Comparison of ENCODE assay signal across 27 mouse cellular contexts in the genomic region with DNA sequence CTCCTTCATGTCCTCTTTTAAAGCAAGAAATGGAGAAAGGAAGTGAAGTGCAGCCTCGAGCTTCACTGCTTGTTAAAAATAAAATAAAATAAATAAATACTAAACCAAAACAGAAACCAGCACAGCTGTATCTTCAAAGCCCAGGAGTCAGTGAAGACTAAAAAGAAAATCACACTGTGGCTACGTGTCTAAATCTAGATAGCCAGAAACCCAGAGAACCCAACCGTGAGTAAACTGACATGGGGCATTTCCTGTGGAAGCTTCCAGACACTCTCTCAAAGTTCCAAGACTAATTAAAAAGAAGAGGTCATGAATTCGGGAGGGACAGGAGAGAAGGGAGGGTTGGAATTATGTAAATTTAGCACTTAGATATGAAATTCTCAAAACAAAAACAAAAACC. TPM values are rescaled to one million over a fixed set of nuclear protein-coding genes. Genes with fewer than 3 reads are reported as not detected.
DNase-seq lines count a peak whose midpoint lies in the region; ATAC-seq and TF ChIP-seq lines count a peak whose summit lies in the region.
"Had no signal": no experiment of that assay in that cellular context is flagged by ENCODE, and none has a peak within 500 bp of the region (broad histone marks: within the 10 kb centered on the region; RNA-seq: fewer than 3 reads in every experiment).

No protein-coding gene starts in this region.

- no peak for TF ChIP-seq CTCF in gastrocnemius, adult 2 months (IDR thresholded peaks at IDR 0.05)
- no peak for TF ChIP-seq CTCF in lung, embryonic 14.5 days (IDR thresholded peaks at IDR 0.05; ENCODE audit: low read depth)

- H3K27ac ChIP-seq in gastrocnemius, adult 2 months, result peak overlapping the region; percentile 48
- no peak overlapping the region for H3K27ac ChIP-seq in lung, embryonic 14.5 days (ENCODE audit: low read depth)
- H3K27ac ChIP-seq: embryonic facial prominence, embryonic 10.5 days; hindbrain, embryonic 13.5 days; intestine, embryonic 15.5 days; limb, embryonic 13.5 days; liver, embryonic 14.5 days; stomach, embryonic 15.5 days had no signal

- no peaks in the 10 kb centered on the region for H3K36me3 ChIP-seq in lung, embryonic 14.5 days (ENCODE audit: insufficient read depth)
- H3K36me3 ChIP-seq: embryonic facial prominence, embryonic 10.5 days; hindbrain, embryonic 13.5 days; intestine, embryonic 15.5 days; limb, embryonic 13.5 days; stomach, embryonic 15.5 days had no signal

- ATAC-seq in lung, embryonic 14.5 days (ENCODE audit: insufficient read depth), result no peak
- 0 out of 2 replicates have a peak, but pooled peaks have one; percentile 23 for ATAC-seq in common myeloid progenitor, adult 5-6 weeks (replicated peaks; ENCODE audit: low read depth, poor library complexity, severe bottlenecking)
- ATAC-seq: intestine, embryonic 15.5 days; lung, postnatal 0 days; midbrain, embryonic 16.5 days had no signal

- H3K9me3 ChIP-seq in lung, embryonic 14.5 days (ENCODE audit: low read depth, low read length), result no peaks in the 10 kb centered on the region
- H3K9me3 ChIP-seq: embryonic facial prominence, embryonic 10.5 days; hindbrain, embryonic 13.5 days; intestine, embryonic 15.5 days; limb, embryonic 13.5 days; megakaryocyte, embryonic 14.5 days; stomach, embryonic 15.5 days had no signal

- H3K9ac ChIP-seq in lung, embryonic 14.5 days, result no peak overlapping the region
- H3K9ac ChIP-seq: hindbrain, embryonic 13.5 days; intestine, embryonic 15.5 days; limb, embryonic 13.5 days; liver, embryonic 14.5 days; stomach, embryonic 15.5 days had no signal

- no peak overlapping the region for H3K4me2 ChIP-seq in lung, embryonic 14.5 days
- H3K4me2 ChIP-seq: hindbrain, embryonic 13.5 days; intestine, embryonic 15.5 days; limb, embryonic 13.5 days; stomach, embryonic 15.5 days had no signal

- 37% methylated on average over 4 of the region's 4 CpGs for WGBS in lung, embryonic 14.5 days

- H3K4me1 ChIP-seq in lung, embryonic 14.5 days (ENCODE audit: insufficient read depth), result peaks cover 5% of the 10 kb centered on the region; the same call in 1 of the 2 replicates
- H3K4me1 ChIP-seq: hindbrain, embryonic 13.5 days had no signal

- no peak for DNase-seq in gastrocnemius, adult 2 months
- no peak for DNase-seq in gastrocnemius, adult 18-20 months (ENCODE audit: low spot score)
- peak; percentile 21 for DNase-seq in lung, embryonic 14.5 days
- DNase-seq in lung, postnatal 10 days, result no peak
- DNase-seq in CD4-positive, CD25-positive, alpha-beta regulatory T cell, adult 2 months (ENCODE audit: low read depth, low spot score), result peak; percentile 44
- no peak for DNase-seq in B cell, adult 2 months
- DNase-seq in left cerebral cortex, postnatal 4 days, result no peak
- DNase-seq: adrenal gland, postnatal 14 days; cerebellum, adult 11-12 months; cerebellum, postnatal 25 days; gastrocnemius, postnatal 10 days; heart, adult 18-20 months; heart, postnatal 14 days; kidney, adult 9 months; kidney, postnatal 36 days; layer of hippocampus, adult 9-11 months; thymus, adult 18-20 months had no signal

- H3K27me3 ChIP-seq in lung, embryonic 14.5 days (ENCODE audit: insufficient read depth, low read length), result no peaks in the 10 kb centered on the region
- H3K27me3 ChIP-seq: hindbrain, embryonic 13.5 days; intestine, embryonic 15.5 days; limb, embryonic 13.5 days; megakaryocyte, embryonic 14.5 days; stomach, embryonic 15.5 days had no signal

- intact Hi-C loops in gastrocnemius, adult 2 months (cut with DNase I), result no loop called here
- intact Hi-C loops in left cerebral cortex, postnatal 4 days (cut with DNase I), result no loop called here

- H3K4me3 ChIP-seq in gastrocnemius, adult 2 months, result no peak overlapping the region
- no peak overlapping the region for H3K4me3 ChIP-seq in lung, embryonic 14.5 days (ENCODE audit: low read depth, low read length)
- H3K4me3 ChIP-seq: embryonic facial prominence, embryonic 10.5 days; hindbrain, embryonic 13.5 days; intestine, embryonic 15.5 days; limb, embryonic 13.5 days; megakaryocyte, embryonic 14.5 days; stomach, embryonic 15.5 days had no signal

RNA-seq across cellular contexts. Expression of gene Itpr2, which starts 15.9 kb away (rescaled TPM):
- 1 to 10 TPM; 7.4 to 9.9 TPM for total RNA-seq in gastrocnemius, adult 2 months (2021)
- total RNA-seq in gastrocnemius, adult 18-20 months (2021), result 1 to 10 TPM; 5.4 to 7.2 TPM
- 12.8 and 13.1 TPM in 2 replicates for polyA plus RNA-seq in lung, embryonic 14.5 days (2014; fragmentation: Nextera tagmentation; extraction: Ambion mirVana)
- 16.3 and 18.5 TPM in 2 replicates for total RNA-seq in common myeloid progenitor, adult 5-6 weeks (2017)
- total RNA-seq in left cerebral cortex, postnatal 4 days (2021), result 10 to 100 TPM; 11.3 to 12.9 TPM

Comparison
In these comparisons a context has a peak if more than half of its experiments do, and no peak if none do; other contexts are left out.
1. DNase-seq: peak in lung, embryonic 14.5 days (single experiment) and CD4-positive, CD25-positive, alpha-beta regulatory T cell, adult 2 months (single experiment); none in gastrocnemius, adult 2 months (single experiment), gastrocnemius, adult 18-20 months (single experiment), lung, postnatal 10 days (single experiment), B cell, adult 2 months (0 of 2) and left cerebral cortex, postnatal 4 days (single experiment).